Mouse (Mus musculus): ENCODE measurements at regions not wholly inside any gene's neighbourhood (a gene's known extent, or its start where the extent isn't known, plus 50 kb on each side); places are given as distances from the start of the nearest gene placed in this dataset.

GRCm38 (mm10) chr15:61342618-61343017, 419.8 kb upstream of the A1bg start:
- TF ChIP-seq CTCF (IDR thresholded peaks at IDR 0.05; ENCODE audit: low read depth) (no peak), EP300 (optimal IDR thresholded peaks at IDR 0.05) (no peak)

Measured in stomach, postnatal 0 days (tissue).